Mouse (Mus musculus): ENCODE data around the gene Isca2. TPM values are rescaled to one million over a fixed set of nuclear protein-coding genes. Genes with fewer than 3 reads are reported as not detected.

Isca2 gene
- polyA plus RNA-seq, 1 experiment from 2014 or later: 171 TPM

DNA sequence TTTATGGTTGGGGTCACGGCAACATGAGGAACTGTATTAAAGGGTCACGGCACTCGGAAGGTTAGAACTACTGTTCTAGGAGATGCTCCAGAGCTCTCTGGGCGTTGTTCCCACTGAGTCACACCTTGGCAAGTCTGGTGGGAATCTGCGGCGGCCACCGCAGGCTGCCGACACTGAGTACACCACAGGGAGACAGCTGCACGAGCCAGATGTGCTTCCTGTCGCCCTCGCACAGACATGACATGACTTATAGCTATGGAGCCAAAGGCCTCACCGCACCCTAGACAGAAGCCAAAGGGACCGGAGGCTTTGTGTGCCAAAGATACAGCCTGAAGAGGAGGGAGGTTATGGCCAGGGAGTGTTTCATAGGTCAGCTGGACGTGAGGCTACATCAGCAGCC, 22.4 kb upstream of the Isca2 start:
- H3K27ac ChIP-seq (ENCODE audit: low read depth, low read length): no peak overlapping the region
- DNase-seq (ENCODE audit: low spot score, missing footprints) (no peak), ATAC-seq (ENCODE audit: low FRiP score) (no peak)
- peaks cover 21% of the 10 kb centered on the region for H3K4me1 ChIP-seq (ENCODE audit: control insufficient read depth, insufficient read depth, low read length)
- H3K4me2 ChIP-seq: no peak overlapping the region
- H3K9ac ChIP-seq (ENCODE audit: low read length): no peak overlapping the region
- no peaks in the 10 kb centered on the region for H3K27me3 ChIP-seq (ENCODE audit: control insufficient read depth, insufficient read depth, low read length)
- no peaks in the 10 kb centered on the region for H3K9me3 ChIP-seq (ENCODE audit: control insufficient read depth, low read length)
- no peak overlapping the region for H3K4me3 ChIP-seq (ENCODE audit: low read depth, low read length)
- H3K36me3 ChIP-seq (ENCODE audit: control insufficient read depth, insufficient read depth, low read length): no peaks in the 10 kb centered on the region
- WGBS: 83% methylated on average over 14 of the region's 14 CpGs

DNA sequence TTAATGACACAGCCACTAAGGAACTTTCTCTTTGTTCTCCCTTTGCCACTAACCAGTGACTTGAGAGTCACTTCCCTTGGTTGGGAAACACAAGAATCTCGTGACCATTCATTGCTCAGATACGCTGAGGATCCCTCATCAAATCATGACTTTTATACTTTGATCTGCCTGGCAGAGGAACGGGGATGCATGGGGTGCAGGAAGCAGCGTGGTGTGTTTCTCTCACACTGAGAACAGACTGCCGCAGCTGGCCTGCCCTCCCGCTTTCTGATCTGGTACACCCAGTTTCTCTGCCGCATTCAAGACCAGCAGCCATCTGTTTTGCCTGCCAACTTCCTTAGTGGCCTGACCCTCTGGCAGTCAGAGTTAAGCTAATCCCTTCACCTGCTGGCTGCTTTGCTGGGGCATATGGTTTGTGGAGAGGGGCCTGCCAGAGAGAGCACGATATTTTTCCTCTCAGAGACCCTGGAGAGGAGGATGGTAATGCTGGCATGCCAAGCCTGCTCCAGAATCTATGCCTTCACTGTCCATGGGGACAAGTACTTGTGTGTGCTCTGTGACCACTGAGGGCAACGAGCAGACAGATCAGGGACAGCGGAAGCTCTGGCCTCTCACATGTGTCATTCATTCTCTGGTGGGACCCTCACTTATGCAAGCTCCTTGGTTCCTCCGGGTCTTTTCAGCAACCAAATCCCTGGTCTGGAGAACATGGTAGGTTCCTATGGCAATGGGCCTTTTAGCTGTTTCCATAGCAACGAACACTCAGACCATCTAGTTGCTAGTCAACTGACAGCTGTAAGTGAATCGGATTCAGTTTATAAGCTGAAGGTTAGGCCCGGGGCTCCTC, 20.7 kb upstream of the Isca2 start:
- DNase-seq (ENCODE audit: low spot score, missing footprints): peak; percentile 96
- WGBS: 28% methylated on average over 14 of the region's 14 CpGs
- Histone ChIP-seq H3K4me3 (ENCODE audit: low read depth, low read length) (no peak overlapping the region), H3K9me3 (ENCODE audit: control insufficient read depth, low read length) (no peaks in the 10 kb centered on the region), H3K27ac (ENCODE audit: low read depth, low read length) (peak overlapping the region; percentile 75), H3K4me2 (no peak overlapping the region; the same call in 1 of the 2 replicates), H3K36me3 (ENCODE audit: control insufficient read depth, insufficient read depth, low read length) (0 out of 2 replicates have a peak, but pooled peaks cover 2% of the 10 kb centered on the region), H3K4me1 (ENCODE audit: control insufficient read depth, insufficient read depth, low read length) (peaks cover 21% of the 10 kb centered on the region), H3K27me3 (ENCODE audit: control insufficient read depth, insufficient read depth, low read length) (no peaks in the 10 kb centered on the region), H3K9ac (ENCODE audit: low read length) (peak overlapping the region; percentile 24)
- peak; percentile 63 for ATAC-seq (ENCODE audit: low FRiP score)

DNA sequence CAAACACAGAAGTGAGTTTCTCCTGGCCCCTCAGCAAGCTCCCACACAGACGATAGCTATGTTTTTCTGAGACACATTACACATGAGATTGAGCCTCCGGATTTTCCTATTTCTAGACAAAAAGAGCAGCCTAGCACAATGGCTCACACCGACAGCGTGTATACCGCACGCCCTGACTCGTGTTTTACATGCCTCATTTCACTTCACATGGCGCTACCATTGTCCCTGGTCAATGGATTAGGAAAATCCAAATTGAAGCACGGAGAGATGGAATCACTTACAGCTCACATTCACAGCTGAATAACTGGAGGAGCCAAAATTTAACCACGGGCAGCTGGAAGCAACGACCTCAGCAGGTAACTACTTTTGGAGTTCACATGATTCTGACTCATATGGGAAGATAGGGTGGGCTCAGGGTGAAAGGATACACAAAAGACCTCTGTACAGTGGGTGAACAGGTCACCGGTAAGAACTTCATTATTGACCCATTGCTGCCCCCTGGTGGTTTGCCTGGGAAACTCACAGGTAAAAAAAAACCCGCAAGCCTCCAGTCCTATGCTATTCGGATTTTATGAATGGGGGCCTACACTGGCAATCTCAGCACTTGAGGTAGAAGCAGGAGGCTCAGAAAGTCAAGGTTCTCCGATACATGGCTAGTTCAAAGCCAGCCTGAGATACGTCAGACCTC, 17.9 kb upstream of the Isca2 start:
- Histone ChIP-seq H3K36me3 (ENCODE audit: control insufficient read depth, insufficient read depth, low read length) (0 out of 2 replicates have a peak, but pooled peaks cover 4% of the 10 kb centered on the region), H3K9ac (ENCODE audit: low read length) (no peak overlapping the region), H3K27ac (ENCODE audit: low read depth, low read length) (no peak overlapping the region), H3K9me3 (ENCODE audit: control insufficient read depth, low read length) (no peaks in the 10 kb centered on the region), H3K4me3 (ENCODE audit: low read depth, low read length) (no peak overlapping the region), H3K4me2 (no peak overlapping the region), H3K4me1 (ENCODE audit: control insufficient read depth, insufficient read depth, low read length) (peaks cover 21% of the 10 kb centered on the region), H3K27me3 (ENCODE audit: control insufficient read depth, insufficient read depth, low read length) (no peaks in the 10 kb centered on the region)
- ATAC-seq (ENCODE audit: low FRiP score): peak; percentile 61; the same call in 1 of the 2 replicates
- 43% methylated on average over 16 of the region's 16 CpGs for WGBS
- peak; percentile 97 for DNase-seq (ENCODE audit: low spot score, missing footprints)

DNA sequence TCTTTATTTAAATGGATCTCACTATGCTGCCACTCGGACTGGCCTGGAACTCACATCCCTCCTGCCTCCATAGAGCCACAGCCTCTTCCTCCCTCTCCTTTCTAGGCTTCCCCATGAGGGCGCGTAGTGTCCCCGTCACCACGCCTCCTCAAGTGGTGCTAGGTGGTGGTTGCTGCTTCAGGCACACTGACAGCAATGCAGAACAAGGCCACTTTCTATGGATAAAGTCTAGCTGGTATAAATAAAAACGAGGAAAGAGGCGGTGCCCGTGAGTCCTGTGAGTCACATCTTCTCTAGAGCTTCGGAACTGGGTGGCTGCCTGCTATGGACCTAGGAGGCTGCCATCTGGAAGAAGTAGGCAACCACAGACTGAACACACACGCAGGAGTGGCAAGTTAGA, 17.0 kb upstream of the Isca2 start:
- Histone ChIP-seq H3K27ac (ENCODE audit: low read depth, low read length) (no peak overlapping the region), H3K27me3 (ENCODE audit: control insufficient read depth, insufficient read depth, low read length) (no peaks in the 10 kb centered on the region), H3K36me3 (ENCODE audit: control insufficient read depth, insufficient read depth, low read length) (peaks cover 9% of the 10 kb centered on the region; the same call in 1 of the 2 replicates), H3K9ac (ENCODE audit: low read length) (no peak overlapping the region), H3K4me2 (no peak overlapping the region), H3K4me1 (ENCODE audit: control insufficient read depth, insufficient read depth, low read length) (peaks cover 21% of the 10 kb centered on the region), H3K9me3 (ENCODE audit: control insufficient read depth, low read length) (no peaks in the 10 kb centered on the region), H3K4me3 (ENCODE audit: low read depth, low read length) (no peak overlapping the region)
- WGBS: 92% methylated on average over 10 of the region's 10 CpGs
- no peak for DNase-seq (ENCODE audit: low spot score, missing footprints)
- no peak for ATAC-seq (ENCODE audit: low FRiP score)

DNA sequence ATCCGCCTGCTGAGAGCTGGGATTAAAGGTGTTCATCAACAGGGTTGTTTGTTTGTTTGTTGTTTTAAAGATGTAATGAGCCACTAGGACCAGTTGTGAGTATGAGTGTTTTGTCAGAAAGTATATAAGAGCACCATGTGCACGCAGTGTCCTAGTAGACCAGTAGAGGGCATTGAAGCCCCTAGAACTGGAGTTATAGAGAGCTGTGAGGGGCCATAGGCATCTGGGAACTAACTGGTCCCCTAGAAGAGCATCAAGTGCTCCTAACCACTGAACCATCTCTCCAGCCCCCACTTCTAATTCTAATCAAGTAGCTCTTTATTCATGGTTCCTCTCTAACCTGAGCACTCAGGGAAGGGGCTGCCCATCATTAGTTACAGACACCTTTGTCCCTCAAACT, 14.0 kb upstream of the Isca2 start:
- H3K27ac ChIP-seq (ENCODE audit: low read depth, low read length): no peak overlapping the region
- DNase-seq (ENCODE audit: low spot score, missing footprints) (no peak), ATAC-seq (ENCODE audit: low FRiP score) (no peak)
- no peak overlapping the region for H3K4me3 ChIP-seq (ENCODE audit: low read depth, low read length)
- H3K27me3 ChIP-seq (ENCODE audit: control insufficient read depth, insufficient read depth, low read length): no peaks in the 10 kb centered on the region
- H3K9me3 ChIP-seq (ENCODE audit: control insufficient read depth, low read length): no peaks in the 10 kb centered on the region
- no peak overlapping the region for H3K9ac ChIP-seq (ENCODE audit: low read length)
- peaks cover 11% of the 10 kb centered on the region; the same call in 1 of the 2 replicates for H3K36me3 ChIP-seq (ENCODE audit: control insufficient read depth, insufficient read depth, low read length)
- H3K4me1 ChIP-seq (ENCODE audit: control insufficient read depth, insufficient read depth, low read length): no peaks in the 10 kb centered on the region
- H3K4me2 ChIP-seq: no peak overlapping the region
- WGBS: 81% methylated on average over 2 of the region's 2 CpGs

DNA sequence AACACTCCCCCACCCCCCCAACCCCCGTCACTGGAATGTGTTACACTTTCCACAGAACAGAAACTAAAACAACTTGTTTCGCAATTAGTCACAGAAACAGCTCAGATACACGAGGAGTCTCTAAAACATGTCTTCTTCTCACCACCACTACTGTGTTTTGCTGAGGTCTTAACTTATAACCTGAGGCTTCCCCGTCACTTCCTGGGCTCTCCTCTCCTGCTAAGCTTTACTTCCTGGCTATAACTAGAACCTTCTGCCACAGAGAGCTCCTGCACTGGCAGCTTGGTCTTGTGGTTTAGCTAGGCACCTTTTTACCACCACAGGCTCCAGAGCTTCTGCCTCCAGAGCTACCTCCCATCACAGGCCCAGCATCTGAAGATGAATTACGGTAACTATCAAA, 10.5 kb upstream of the Isca2 start:
- Histone ChIP-seq H3K36me3 (ENCODE audit: control insufficient read depth, insufficient read depth, low read length) (peaks cover 15% of the 10 kb centered on the region; the same call in 1 of the 2 replicates), H3K27me3 (ENCODE audit: control insufficient read depth, insufficient read depth, low read length) (no peaks in the 10 kb centered on the region), H3K4me1 (ENCODE audit: control insufficient read depth, insufficient read depth, low read length) (peaks cover 4% of the 10 kb centered on the region; the same call in 1 of the 2 replicates), H3K9ac (ENCODE audit: low read length) (no peak overlapping the region), H3K4me2 (no peak overlapping the region), H3K4me3 (ENCODE audit: low read depth, low read length) (no peak overlapping the region), H3K9me3 (ENCODE audit: control insufficient read depth, low read length) (no peaks in the 10 kb centered on the region), H3K27ac (ENCODE audit: low read depth, low read length) (no peak overlapping the region)
- WGBS: 91% methylated on average over 5 of the region's 5 CpGs
- ATAC-seq (ENCODE audit: low FRiP score): no peak
- no peak for DNase-seq (ENCODE audit: low spot score, missing footprints)

DNA sequence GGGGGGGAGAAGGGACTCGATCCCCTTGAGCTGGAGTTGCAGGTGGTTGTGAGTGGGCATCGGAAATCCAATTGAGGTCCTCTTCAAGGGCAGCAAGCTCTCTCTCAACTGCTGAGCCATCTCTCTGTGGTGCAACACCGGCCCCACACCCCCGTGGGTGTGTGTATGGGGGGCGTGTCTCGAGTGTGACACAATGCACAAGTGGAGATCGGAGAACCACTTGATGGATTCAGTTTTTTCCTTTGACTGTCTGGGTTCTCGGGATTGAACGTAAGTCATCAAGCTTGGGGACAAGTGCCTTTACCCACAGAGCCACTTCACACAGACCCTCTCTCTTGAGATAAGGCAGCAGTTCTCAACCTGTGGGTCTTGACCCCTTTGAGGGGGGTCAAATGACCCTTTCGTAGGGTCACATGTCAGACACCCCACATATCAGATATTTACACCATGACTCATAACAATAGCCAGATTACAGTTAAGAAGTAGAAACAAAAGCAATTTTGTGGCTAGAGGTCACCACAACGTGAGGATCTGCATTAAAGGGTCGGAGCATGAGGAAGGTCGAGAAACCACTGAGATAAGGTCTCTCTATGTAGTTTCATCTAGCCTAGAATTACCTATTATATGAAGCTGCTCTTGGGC, 9.4 kb upstream of the Isca2 start:
- Histone ChIP-seq H3K4me2 (no peak overlapping the region), H3K36me3 (ENCODE audit: control insufficient read depth, insufficient read depth, low read length) (peaks cover 15% of the 10 kb centered on the region), H3K4me1 (ENCODE audit: control insufficient read depth, insufficient read depth, low read length) (peaks cover 4% of the 10 kb centered on the region; the same call in 1 of the 2 replicates), H3K9ac (ENCODE audit: low read length) (no peak overlapping the region), H3K27me3 (ENCODE audit: control insufficient read depth, insufficient read depth, low read length) (no peaks in the 10 kb centered on the region), H3K9me3 (ENCODE audit: control insufficient read depth, low read length) (no peaks in the 10 kb centered on the region), H3K4me3 (ENCODE audit: low read depth, low read length) (no peak overlapping the region), H3K27ac (ENCODE audit: low read depth, low read length) (no peak overlapping the region)
- ATAC-seq (ENCODE audit: low FRiP score): no peak
- no peak for DNase-seq (ENCODE audit: low spot score, missing footprints)
- 91% methylated on average over 13 of the region's 13 CpGs for WGBS

DNA sequence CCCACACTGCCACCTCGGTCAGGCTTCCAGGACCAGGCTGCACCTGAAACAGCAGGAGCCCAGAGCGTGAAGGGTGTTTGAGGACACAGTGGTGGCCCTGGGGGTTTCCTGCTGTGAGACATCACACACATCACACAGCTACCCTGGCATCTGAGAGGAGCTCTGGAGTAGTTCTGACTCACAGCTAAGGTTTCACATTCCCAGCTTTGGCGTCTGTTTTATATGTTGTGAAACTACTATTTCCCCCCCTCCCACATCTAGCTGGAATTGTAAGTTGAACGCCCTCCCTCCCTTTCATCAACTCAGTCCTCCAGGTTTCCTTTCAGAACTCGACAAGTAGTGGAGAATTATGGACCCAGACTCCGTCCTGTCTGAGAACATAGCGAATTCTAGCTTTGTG, 8.3 kb upstream of the Isca2 start:
- Histone ChIP-seq H3K4me1 (ENCODE audit: control insufficient read depth, insufficient read depth, low read length) (peaks cover 4% of the 10 kb centered on the region; the same call in 1 of the 2 replicates), H3K27me3 (ENCODE audit: control insufficient read depth, insufficient read depth, low read length) (no peaks in the 10 kb centered on the region), H3K4me2 (no peak overlapping the region), H3K36me3 (ENCODE audit: control insufficient read depth, insufficient read depth, low read length) (peaks cover 18% of the 10 kb centered on the region), H3K4me3 (ENCODE audit: low read depth, low read length) (no peak overlapping the region), H3K27ac (ENCODE audit: low read depth, low read length) (no peak overlapping the region), H3K9ac (ENCODE audit: low read length) (no peak overlapping the region), H3K9me3 (ENCODE audit: control insufficient read depth, low read length) (no peaks in the 10 kb centered on the region)
- ATAC-seq (ENCODE audit: low FRiP score) (no peak), DNase-seq (ENCODE audit: low spot score, missing footprints) (no peak)
- WGBS: 92% methylated on average over 7 of the region's 7 CpGs

DNA sequence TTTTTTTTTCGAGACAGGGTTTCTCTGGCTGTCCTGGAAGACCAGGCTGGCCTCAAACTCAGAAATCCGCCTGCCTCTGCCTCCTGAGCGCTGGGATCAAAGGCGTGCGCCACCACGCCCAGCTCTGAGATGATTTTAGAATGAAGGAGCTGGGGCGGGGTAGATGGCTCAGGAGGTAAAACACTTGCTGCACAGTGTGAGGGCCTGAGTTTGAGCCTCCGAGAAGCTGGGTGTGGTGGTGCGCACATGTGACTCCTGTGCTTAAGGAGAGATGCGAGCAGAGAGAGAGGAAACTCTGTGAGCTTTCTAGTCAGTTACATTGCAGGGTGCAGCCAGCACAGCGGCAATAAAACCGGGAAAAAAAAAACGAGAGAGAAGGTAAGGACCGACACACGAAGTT, 7.5 kb upstream of the Isca2 start:
- H3K4me3 ChIP-seq (ENCODE audit: low read depth, low read length): no peak overlapping the region
- ATAC-seq (ENCODE audit: low FRiP score): no peak
- H3K4me1 ChIP-seq (ENCODE audit: control insufficient read depth, insufficient read depth, low read length): peaks cover 6% of the 10 kb centered on the region
- peaks cover 13% of the 10 kb centered on the region for H3K36me3 ChIP-seq (ENCODE audit: control insufficient read depth, insufficient read depth, low read length)
- H3K27ac ChIP-seq (ENCODE audit: low read depth, low read length): no peak overlapping the region
- no peak for DNase-seq (ENCODE audit: low spot score, missing footprints)
- no peaks in the 10 kb centered on the region for H3K27me3 ChIP-seq (ENCODE audit: control insufficient read depth, insufficient read depth, low read length)
- no peak overlapping the region for H3K9ac ChIP-seq (ENCODE audit: low read length)
- 92% methylated on average over 15 of the region's 15 CpGs for WGBS
- no peaks in the 10 kb centered on the region for H3K9me3 ChIP-seq (ENCODE audit: control insufficient read depth, low read length)
- H3K4me2 ChIP-seq: no peak overlapping the region

All from midbrain, embryonic 11.5 days (tissue).